Mouse (Mus musculus) kidney, adult 2 months (tissue): ENCODE data around the gene Shb. TPM values are rescaled to one million over a fixed set of nuclear protein-coding genes. Genes with fewer than 3 reads are reported as not detected.

Experiments used
- DNase-seq: peaks from one replicate; pipeline ENCODE4 v3.0.0; 2021
- H3K27ac ChIP-seq: fragments of 200-500 bp; 2 replicates; pipeline ENCODE4 v1.5.1; 2012; ENCODE audit warnings: low read depth, low read length, control low read depth, inconsistent platforms; ENCODE audit not compliant: insufficient read depth
- H3K27me3 ChIP-seq: fragments of 200-500 bp; replicated peaks from 2 replicates; pipeline ENCODE4 v1.6.1; 2012; ENCODE audit warnings: mild to moderate bottlenecking, moderate library complexity, low read length, inconsistent platforms; ENCODE audit not compliant: control insufficient read depth, insufficient read depth
- H3K36me3 ChIP-seq: fragments of 200-500 bp; 2 replicates; pipeline ENCODE4 v1.6.1; 2012; ENCODE audit warnings: mild to moderate bottlenecking, moderate library complexity, low read length, inconsistent platforms; ENCODE audit not compliant: control insufficient read depth, insufficient read depth
- H3K4me1 ChIP-seq: fragments of 200-500 bp; 2 replicates; pipeline ENCODE4 v1.6.1; 2011; ENCODE audit warnings: low read length; ENCODE audit not compliant: control insufficient read depth, insufficient read depth
- H3K4me3 ChIP-seq: fragments of 200-500 bp; 2 replicates; pipeline ENCODE4 v1.5.1; 2011; ENCODE audit warnings: mild to moderate bottlenecking, low read depth, low read length, control low read depth; ENCODE audit not compliant: insufficient read depth
- CTCF ChIP-seq: fragments of 200-500 bp; conservative IDR thresholded peaks from 2 replicates; pipeline ENCODE4 v1.5.1; 2011; ENCODE audit warnings: low read depth, mild to moderate bottlenecking, control low read depth, low read length, moderate library complexity, mixed read lengths; ENCODE audit not compliant: insufficient read depth, insufficient read length
- POLR2A ChIP-seq: fragments of 200-500 bp; IDR thresholded peaks from one replicate; pipeline ENCODE4 v1.6.1; 2011; ENCODE audit warnings: low read depth, low read length, control low read depth
- WGBS: fragments of 180-500 bp; shearing (Covaris S2); methylation state at CpG from one replicate; pipeline ENCODE4 v1.1.7; 2018; 5-methylcytosine and 5-hydroxymethylcytosine counted together
- polyA plus RNA-seq: library from polyadenylated mRNA; depleted of rRNA; stranded (reverse); fragments of >200 nt; gene quantifications from 2 replicates; pipeline ENCODE4 v1.2.3, GENCODE M21; 2012

Gene Shb
- polyA plus RNA-seq, 1 experiment: 59.4 TPM

GRCm38 (mm10) chr4:45505671-45506070 is 26.6 kb downstream of the Shb start:
- Histone ChIP-seq H3K27me3 (no peaks in the 10 kb centered on the region), H3K27ac (peak overlapping the region; percentile 60), H3K36me3 (no peaks in the 10 kb centered on the region), H3K4me3 (no peak overlapping the region), H3K4me1 (peaks cover 89% of the 10 kb centered on the region)
- no peak for TF ChIP-seq POLR2A
- no peak for TF ChIP-seq CTCF
- peak; percentile 91 for DNase-seq
- WGBS: 57% methylated on average over 2 of the region's 2 CpGs

- no peak for DNase-seq
Measured at GRCm38 (mm10) chr4:45505191-45505590, 27.1 kb downstream of the Shb start.

GRCm38 (mm10) chr4:45503816-45504215 is 28.5 kb downstream of the Shb start:
- Histone ChIP-seq H3K4me3 (no peak overlapping the region), H3K27me3 (no peaks in the 10 kb centered on the region), H3K36me3 (no peaks in the 10 kb centered on the region), H3K27ac (no peak overlapping the region), H3K4me1 (peaks cover 91% of the 10 kb centered on the region)
- no peak for TF ChIP-seq POLR2A
- TF ChIP-seq CTCF: no peak
- peak; percentile 51 for DNase-seq
- 36% methylated on average over 3 of the region's 3 CpGs for WGBS

More at GRCm38 (mm10) chr4:45505191-45505590, 27.1 kb downstream of the Shb start:
- H3K27ac ChIP-seq: peak overlapping the region; percentile 61; the same call in 1 of the 2 replicates
- H3K27me3 ChIP-seq: no peaks in the 10 kb centered on the region
- H3K36me3 ChIP-seq: no peaks in the 10 kb centered on the region
- no peak overlapping the region for H3K4me3 ChIP-seq
- H3K4me1 ChIP-seq: peaks cover 91% of the 10 kb centered on the region
- 74% methylated on average over 6 of the region's 6 CpGs for WGBS
- TF ChIP-seq CTCF (no peak), POLR2A (no peak)

- H3K27ac ChIP-seq: no peak overlapping the region
- no peaks in the 10 kb centered on the region for H3K36me3 ChIP-seq
- no peak overlapping the region for H3K4me3 ChIP-seq
- WGBS: 80% methylated on average over 6 of the region's 6 CpGs
- peaks cover 91% of the 10 kb centered on the region for H3K4me1 ChIP-seq
- H3K27me3 ChIP-seq: no peaks in the 10 kb centered on the region
- DNase-seq: no peak
- TF ChIP-seq CTCF: no peak
- no peak for TF ChIP-seq POLR2A
Measured at GRCm38 (mm10) chr4:45503380-45503779, 28.9 kb downstream of the Shb start.

GRCm38 (mm10) chr4:45502002-45502401 is 30.3 kb downstream of the Shb start:
- no peaks in the 10 kb centered on the region for H3K27me3 ChIP-seq
- H3K4me3 ChIP-seq: no peak overlapping the region
- DNase-seq: peak; percentile 83
- peak overlapping the region; percentile 15; the same call in 1 of the 2 replicates for H3K27ac ChIP-seq
- H3K4me1 ChIP-seq: peaks cover 89% of the 10 kb centered on the region
- WGBS: 39% methylated on average over 9 of the region's 9 CpGs
- TF ChIP-seq CTCF (no peak; the same call in 1 of the 2 replicates), POLR2A (no peak)
- H3K36me3 ChIP-seq: no peaks in the 10 kb centered on the region

- peak; percentile 51 for DNase-seq
- Histone ChIP-seq H3K27ac (0 out of 2 replicates have a peak overlapping the region, but pooled peaks have one; percentile 2), H3K4me1 (peaks cover 87% of the 10 kb centered on the region), H3K36me3 (no peaks in the 10 kb centered on the region), H3K27me3 (no peaks in the 10 kb centered on the region), H3K4me3 (no peak overlapping the region)
- TF ChIP-seq CTCF (no peak), POLR2A (no peak)
- WGBS: 41% methylated on average over 8 of the region's 8 CpGs
Measured at GRCm38 (mm10) chr4:45500381-45500780, 31.9 kb downstream of the Shb start.

- Histone ChIP-seq H3K36me3 (no peaks in the 10 kb centered on the region), H3K4me1 (peaks cover 90% of the 10 kb centered on the region), H3K27me3 (no peaks in the 10 kb centered on the region), H3K4me3 (no peak overlapping the region), H3K27ac (no peak overlapping the region)
- WGBS: 41% methylated on average over 10 of the region's 10 CpGs
- TF ChIP-seq POLR2A (no peak), CTCF (no peak)
- DNase-seq: peak; percentile 61
Measured at GRCm38 (mm10) chr4:45499556-45499955, 32.7 kb downstream of the Shb start.
